Mouse (Mus musculus): Measurements from ENCODE around the gene Rnf220.

The Rnf220 gene

DNA sequence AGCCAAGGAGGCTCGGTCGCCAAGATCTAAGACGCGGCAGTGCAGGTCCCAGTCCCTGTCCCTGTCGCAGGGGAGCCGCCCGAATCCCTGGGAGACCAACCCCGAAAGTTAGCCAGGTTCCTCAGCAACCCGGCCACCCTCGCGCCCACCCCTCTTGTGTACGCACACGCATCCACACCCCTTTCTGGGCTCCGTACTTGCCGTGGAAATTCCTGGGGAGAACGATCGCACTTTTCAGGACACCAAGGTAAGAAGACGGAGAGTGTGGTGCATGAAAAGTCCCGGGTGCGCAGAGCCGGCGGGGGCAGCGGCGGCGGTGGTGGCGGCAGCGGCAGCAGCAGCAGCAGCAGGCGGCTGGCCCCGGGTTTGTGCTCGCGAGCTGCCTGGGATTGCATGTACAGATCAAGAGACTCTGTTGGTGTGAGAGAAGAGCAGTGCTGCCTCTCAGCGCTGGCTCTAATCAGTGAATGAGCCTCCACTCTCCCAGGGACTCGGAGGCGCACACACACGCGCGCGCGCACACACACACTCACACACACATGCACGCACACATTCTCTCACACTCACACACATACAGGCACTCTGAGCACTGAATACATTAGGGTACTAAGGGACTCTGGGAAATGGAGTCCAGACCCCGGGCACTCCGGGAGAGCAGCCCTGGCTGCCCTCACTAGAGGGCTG, at the start of gene Rnf220:
TSS of gene Rnf220 (minus strand) at position 571 of the 684 bp plus-strand sequence.
- no peak for DNase-seq (ENCODE audit: low read depth, low spot score)

GRCm38 (mm10) chr4:117546616-117547015, 49.8 kb upstream of the Rnf220 start:
- DNase-seq (ENCODE audit: low read depth, low spot score): no peak

GRCm38 (mm10) chr4:117545448-117545847, 48.6 kb upstream of the Rnf220 start:
- DNase-seq (ENCODE audit: low read depth, low spot score): no peak

DNA sequence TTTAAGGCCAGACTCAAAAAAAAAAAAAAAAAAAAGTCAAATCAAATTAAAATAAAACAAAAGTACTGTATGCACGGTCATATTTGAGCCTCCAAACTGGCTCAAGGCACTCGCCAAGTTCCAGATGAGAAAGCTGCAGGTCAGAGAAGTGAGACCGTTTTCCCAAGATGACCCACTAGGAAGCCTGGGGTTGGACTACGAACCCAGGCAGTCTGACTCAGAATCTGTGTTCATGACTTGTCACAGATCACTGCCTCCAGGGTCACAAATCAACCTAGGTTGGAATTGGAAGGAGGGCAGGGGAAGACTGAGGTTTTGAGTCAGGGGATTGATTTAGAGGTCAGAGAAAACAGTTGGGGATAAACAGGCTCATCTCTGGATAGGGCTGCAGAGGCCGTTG, 43.7 kb upstream of the Rnf220 start:
- no peak for DNase-seq (ENCODE audit: low read depth, low spot score)

- DNase-seq (ENCODE audit: low read depth, low spot score): no peak
Measured at GRCm38 (mm10) chr4:117539329-117539980, 42.6 kb upstream of the Rnf220 start.

- DNase-seq (ENCODE audit: low read depth, low spot score): no peak
Measured at GRCm38 (mm10) chr4:117537002-117537401, 40.1 kb upstream of the Rnf220 start.

GRCm38 (mm10) chr4:117535496-117536200, 38.8 kb upstream of the Rnf220 start:
- DNase-seq (ENCODE audit: low read depth, low spot score): no peak

GRCm38 (mm10) chr4:117529843-117530242, 33.0 kb upstream of the Rnf220 start:
- no peak for DNase-seq (ENCODE audit: low read depth, low spot score)

DNA sequence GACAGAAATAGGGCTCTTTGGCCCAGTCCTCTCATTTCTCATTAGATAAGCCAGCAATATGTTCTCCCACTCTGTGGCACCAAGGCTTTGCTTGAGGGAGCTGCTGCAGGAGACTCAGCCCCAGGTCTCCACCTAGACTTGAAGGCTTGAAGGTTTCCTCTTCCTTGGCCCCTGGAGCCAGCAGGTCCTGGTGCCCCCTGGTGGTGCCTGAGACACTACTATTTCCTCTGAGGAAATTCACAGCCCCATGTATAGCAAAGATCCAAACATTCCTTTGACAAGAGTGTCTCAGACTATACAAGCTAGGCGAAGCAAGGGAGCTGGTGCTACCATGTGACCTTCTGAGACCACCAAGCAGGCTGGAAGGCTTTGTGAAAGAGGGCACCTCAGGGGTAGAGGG, 31.1 kb upstream of the Rnf220 start:
- no peak for DNase-seq (ENCODE audit: low read depth, low spot score)

- DNase-seq (ENCODE audit: low read depth, low spot score): no peak
Measured at GRCm38 (mm10) chr4:117527116-117527899, 30.5 kb upstream of the Rnf220 start.

- no peak for DNase-seq (ENCODE audit: low read depth, low spot score)
Measured at GRCm38 (mm10) chr4:117525990-117526389, 29.1 kb upstream of the Rnf220 start.

- DNase-seq (ENCODE audit: low read depth, low spot score): no peak
Measured at GRCm38 (mm10) chr4:117521350-117521749, 24.5 kb upstream of the Rnf220 start.

DNA sequence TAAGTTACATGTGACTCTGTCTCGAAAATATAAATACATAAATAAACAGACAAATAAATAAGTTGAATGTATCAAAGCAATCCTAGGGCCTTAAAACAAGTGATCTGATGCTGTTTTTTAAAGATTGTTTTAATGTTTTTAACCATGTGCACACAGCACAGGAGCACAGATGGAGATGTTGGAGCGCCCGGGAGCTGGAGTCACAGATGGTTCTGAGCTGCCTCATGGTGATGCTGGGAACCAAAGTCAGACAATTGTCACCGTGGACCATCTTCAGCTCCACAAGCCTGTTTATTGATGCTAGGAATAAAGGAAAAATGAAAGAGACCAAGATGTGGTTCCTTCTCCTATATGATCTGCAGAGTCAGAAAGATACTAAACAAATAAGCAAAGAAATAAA, 21.4 kb upstream of the Rnf220 start:
- no peak for DNase-seq (ENCODE audit: low read depth, low spot score)

DNA sequence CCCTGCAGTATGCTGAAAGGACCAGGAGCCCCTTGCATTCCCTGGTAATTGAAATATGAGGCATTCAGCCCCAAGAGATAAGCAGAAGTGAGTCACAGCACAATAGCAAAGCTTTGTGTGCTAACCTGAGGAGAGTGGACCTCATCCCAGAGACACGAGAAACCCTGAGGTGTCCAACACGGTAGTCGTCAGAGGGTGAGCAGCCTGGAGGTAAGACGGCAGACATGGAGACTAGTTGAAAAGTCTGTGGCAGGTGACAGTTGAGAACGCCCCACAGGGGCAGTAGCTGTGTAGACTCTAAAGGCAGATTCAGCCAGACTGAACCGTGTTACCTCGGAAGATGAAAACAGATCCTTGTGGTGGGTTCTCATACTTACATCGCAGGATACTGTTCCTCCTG, 2.2 kb upstream of the Rnf220 start:
- DNase-seq (ENCODE audit: low read depth, low spot score): no peak

DNA sequence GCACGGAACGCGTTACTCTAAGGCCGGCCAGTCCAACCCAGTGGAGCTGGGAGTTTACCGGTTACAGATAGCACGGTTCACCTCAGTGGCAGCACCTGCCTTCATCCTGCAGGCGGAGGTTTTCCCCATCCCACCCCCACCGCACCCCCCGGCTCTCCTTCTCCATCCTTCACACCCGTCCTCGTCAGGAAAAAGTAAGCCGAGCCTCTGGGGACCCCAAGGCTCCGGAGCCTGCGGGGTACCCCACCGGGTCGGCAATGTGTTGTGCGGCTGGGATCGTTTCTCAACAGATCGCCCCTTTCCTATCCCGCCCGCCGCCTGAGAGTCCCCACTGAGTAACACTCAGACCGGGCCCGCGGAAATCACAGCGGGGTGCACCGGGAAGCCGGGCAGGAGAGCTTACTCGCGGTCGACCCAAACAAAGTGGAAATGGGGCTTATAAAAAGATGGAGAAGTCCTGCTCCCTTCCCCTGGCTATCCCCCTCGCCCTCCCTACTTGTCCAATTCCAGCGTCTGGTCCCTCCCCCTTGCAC, 917 bp downstream of the Rnf220 start:
- DNase-seq (ENCODE audit: low read depth, low spot score): no peak

- DNase-seq (ENCODE audit: low read depth, low spot score): no peak
Measured at GRCm38 (mm10) chr4:117494911-117495501, 1.8 kb downstream of the Rnf220 start.

- no peak for DNase-seq (ENCODE audit: low read depth, low spot score)
Measured at GRCm38 (mm10) chr4:117493905-117494851, 2.7 kb downstream of the Rnf220 start.

GRCm38 (mm10) chr4:117493161-117493568, 3.7 kb downstream of the Rnf220 start:
- no peak for DNase-seq (ENCODE audit: low read depth, low spot score)

DNA sequence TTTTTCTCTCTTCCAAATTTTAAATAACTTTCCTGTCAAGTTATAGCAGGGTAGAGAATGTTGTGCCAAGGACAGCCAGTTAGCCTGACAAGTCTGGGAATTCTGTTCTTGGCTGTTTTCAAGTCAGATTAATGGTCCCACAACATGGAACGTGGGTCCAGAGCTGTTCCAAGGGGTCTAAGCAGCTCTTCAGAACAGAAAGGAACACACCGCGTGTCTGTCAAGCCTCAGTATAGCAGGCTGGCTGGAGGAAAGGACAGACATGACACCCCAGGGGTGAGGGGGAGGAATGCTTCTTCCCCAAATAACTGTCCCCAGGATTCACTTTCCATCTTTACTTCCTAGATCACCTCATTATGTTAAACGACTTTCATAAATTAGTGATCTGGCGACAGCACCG, 5.0 kb downstream of the Rnf220 start:
- no peak for DNase-seq (ENCODE audit: low read depth, low spot score)

DNA sequence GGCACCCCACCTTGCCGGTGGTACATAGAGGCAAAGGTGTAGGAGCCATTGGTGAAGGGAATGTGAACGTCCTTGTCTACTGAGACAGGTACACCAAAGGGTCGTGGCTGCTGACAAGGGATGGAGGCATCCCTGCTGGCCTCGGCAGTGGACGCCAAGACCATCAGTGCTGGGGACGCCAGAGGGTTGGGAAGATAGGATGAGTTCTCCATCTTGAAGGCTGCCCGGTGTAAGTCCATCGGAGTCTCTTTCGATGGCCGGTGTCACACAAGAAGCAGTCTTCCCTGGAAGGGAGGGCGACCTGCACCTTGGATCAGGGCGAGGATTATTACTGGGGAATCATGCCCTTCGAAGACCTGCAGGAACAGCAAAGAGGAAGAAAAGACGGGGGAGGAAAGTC, 6.9 kb downstream of the Rnf220 start:
- DNase-seq (ENCODE audit: low read depth, low spot score): no peak
